Mouse (Mus musculus) midbrain, postnatal 0 days (tissue): Measurements from ENCODE around the gene Foxj2. TPM values are rescaled to one million over a fixed set of nuclear protein-coding genes. Genes with fewer than 3 reads are reported as not detected.

ENCODE experiments used
- ATAC-seq: fragments of 200-750 bp; cut with Nextera tagmentation; 2 replicates; pipeline ENCODE4 v1.8.0; 2017; ENCODE audit warnings: moderate number of reproducible peaks, mild to moderate bottlenecking, moderate TSS enrichment, moderate library complexity; ENCODE audit not compliant: low FRiP score
- DNase-seq: peaks from one replicate; pipeline ENCODE4 v3.0.0-alpha.2; 2015; ENCODE audit warnings: low spot score
- H3K27ac ChIP-seq: fragments of 300-500 bp; sonication (generic); 2 replicates; pipeline ENCODE4 v1.5.1; 2014; ENCODE audit warnings: low read depth, mild to moderate bottlenecking, low read length, mixed read lengths
- H3K27me3 ChIP-seq: fragments of 300-500 bp; sonication (generic); 2 replicates; pipeline ENCODE4 v1.6.1; 2014; ENCODE audit warnings: low read length, control low read depth, mixed read lengths; ENCODE audit not compliant: insufficient read depth
- H3K36me3 ChIP-seq: fragments of 300-500 bp; sonication (generic); 2 replicates; pipeline ENCODE4 v1.6.1; 2014; ENCODE audit warnings: low read length, control low read depth, mixed read lengths; ENCODE audit not compliant: insufficient read depth
- H3K4me1 ChIP-seq: fragments of 300-500 bp; sonication (generic); 2 replicates; pipeline ENCODE4 v1.6.1; 2014; ENCODE audit warnings: mild to moderate bottlenecking, control low read depth, antibody characterized with exemption, low read length, mixed read lengths; ENCODE audit not compliant: insufficient read depth
- H3K4me2 ChIP-seq: fragments of 300-500 bp; sonication (generic); 2 replicates; pipeline ENCODE4 v1.6.1; 2014; ENCODE audit warnings: low read depth, mild to moderate bottlenecking, low read length, mixed read lengths; ENCODE audit not compliant: poor library complexity, severe bottlenecking
- H3K4me3 ChIP-seq: fragments of 300-500 bp; sonication (generic); 2 replicates; pipeline ENCODE4 v1.5.1; 2014; ENCODE audit warnings: low read depth, mild to moderate bottlenecking, low read length, moderate library complexity
- H3K9ac ChIP-seq: fragments of 300-500 bp; sonication (generic); replicated peaks from 2 replicates; pipeline ENCODE4 v1.6.1; 2014; ENCODE audit warnings: mild to moderate bottlenecking, low read length, moderate library complexity, mixed read lengths; ENCODE audit not compliant: poor library complexity, severe bottlenecking
- H3K9me3 ChIP-seq: fragments of 300-500 bp; sonication (generic); 2 replicates; pipeline ENCODE4 v1.6.1; 2016; ENCODE audit warnings: low read length, control low read depth
- CTCF ChIP-seq: IDR thresholded peaks from 2 replicates; pipeline ENCODE4 v1.5.1; 2016; ENCODE audit warnings: antibody characterized with exemption, mild to moderate bottlenecking
- WGBS: fragments of 180-500 bp; shearing (Covaris S2); extraction: QIAGEN DNeasy Blood & Tissue Kit; methylation state at CpG from one replicate; pipeline ENCODE4 v1.1.7; 2014; 5-methylcytosine and 5-hydroxymethylcytosine counted together
- polyA plus RNA-seq: library from polyadenylated mRNA; unstranded; fragments of >200 nt; fragmentation: Nextera tagmentation; extraction: Ambion mirVana; gene quantifications from 2 replicates; pipeline ENCODE4 v1.2.1, GENCODE M21; 2015
- total RNA-seq: library from RNA; depleted of rRNA; stranded (reverse); fragments of >200 nt; gene quantifications from 2 replicates; pipeline ENCODE4 v1.2.3, GENCODE M21; 2014

The Foxj2 gene
- total and polyA plus RNA-seq, 2 experiments from 2014 or later: 8.8 to 27.2 TPM

DNA sequence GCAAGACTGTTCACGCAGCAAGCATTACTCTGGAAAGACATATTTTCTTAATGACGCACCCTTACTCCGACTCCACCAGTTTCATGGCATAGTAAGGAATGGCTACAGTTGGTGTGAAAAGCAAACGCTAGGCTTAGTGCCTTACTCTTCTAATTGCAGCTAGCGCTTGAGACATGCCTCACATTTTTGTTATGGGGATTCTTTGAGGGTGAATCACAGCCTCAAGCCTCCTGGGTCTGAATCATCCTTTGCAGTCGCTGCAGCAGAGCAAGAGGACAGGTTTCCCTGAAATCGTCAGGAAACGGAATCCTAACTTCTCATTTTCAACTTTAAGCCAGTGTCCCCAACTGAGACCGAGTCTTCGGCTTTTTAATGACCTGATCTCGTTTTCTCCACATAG, 50.1 kb downstream of the Foxj2 start:
- ATAC-seq (no peak), DNase-seq (no peak)
- H3K27me3 ChIP-seq: no peaks in the 10 kb centered on the region
- H3K4me1 ChIP-seq: no peaks in the 10 kb centered on the region
- H3K27ac ChIP-seq: no peak overlapping the region
- no peaks in the 10 kb centered on the region for H3K36me3 ChIP-seq
- H3K9me3 ChIP-seq: no peaks in the 10 kb centered on the region
- WGBS: 84% methylated on average over 11 of the region's 11 CpGs
- H3K4me3 ChIP-seq: no peak overlapping the region
- no peak overlapping the region for H3K9ac ChIP-seq
- TF ChIP-seq CTCF: no peak
- H3K4me2 ChIP-seq: no peak overlapping the region

DNA sequence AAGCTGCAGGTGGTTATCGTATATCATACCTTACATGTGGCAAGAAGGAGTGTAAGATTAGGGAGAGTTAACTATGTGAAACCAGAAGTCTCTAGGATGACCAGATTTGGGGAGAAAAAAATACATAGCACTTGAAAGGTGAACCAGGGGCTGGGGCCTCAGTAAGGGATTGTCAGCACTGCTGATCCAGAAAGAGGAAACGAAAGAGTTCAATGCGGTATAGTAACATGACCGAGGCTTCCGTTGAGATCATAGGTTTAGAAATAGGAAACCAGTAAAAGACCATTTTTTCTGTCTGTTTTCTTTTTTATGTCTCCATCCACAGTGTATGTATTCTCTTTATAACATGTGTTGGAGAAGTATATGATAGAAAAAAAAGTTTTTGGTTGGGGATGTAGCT, 53.1 kb downstream of the Foxj2 start:
- Histone ChIP-seq H3K4me3 (no peak overlapping the region), H3K27me3 (no peaks in the 10 kb centered on the region), H3K36me3 (peaks cover 5% of the 10 kb centered on the region; the same call in 1 of the 2 replicates), H3K9me3 (no peaks in the 10 kb centered on the region), H3K4me1 (0 out of 2 replicates have a peak, but pooled peaks cover 4% of the 10 kb centered on the region), H3K4me2 (no peak overlapping the region), H3K9ac (no peak overlapping the region), H3K27ac (no peak overlapping the region)
- DNase-seq (no peak), ATAC-seq (no peak)
- WGBS: 97% methylated on average over 5 of the region's 5 CpGs
- TF ChIP-seq CTCF: no peak

DNA sequence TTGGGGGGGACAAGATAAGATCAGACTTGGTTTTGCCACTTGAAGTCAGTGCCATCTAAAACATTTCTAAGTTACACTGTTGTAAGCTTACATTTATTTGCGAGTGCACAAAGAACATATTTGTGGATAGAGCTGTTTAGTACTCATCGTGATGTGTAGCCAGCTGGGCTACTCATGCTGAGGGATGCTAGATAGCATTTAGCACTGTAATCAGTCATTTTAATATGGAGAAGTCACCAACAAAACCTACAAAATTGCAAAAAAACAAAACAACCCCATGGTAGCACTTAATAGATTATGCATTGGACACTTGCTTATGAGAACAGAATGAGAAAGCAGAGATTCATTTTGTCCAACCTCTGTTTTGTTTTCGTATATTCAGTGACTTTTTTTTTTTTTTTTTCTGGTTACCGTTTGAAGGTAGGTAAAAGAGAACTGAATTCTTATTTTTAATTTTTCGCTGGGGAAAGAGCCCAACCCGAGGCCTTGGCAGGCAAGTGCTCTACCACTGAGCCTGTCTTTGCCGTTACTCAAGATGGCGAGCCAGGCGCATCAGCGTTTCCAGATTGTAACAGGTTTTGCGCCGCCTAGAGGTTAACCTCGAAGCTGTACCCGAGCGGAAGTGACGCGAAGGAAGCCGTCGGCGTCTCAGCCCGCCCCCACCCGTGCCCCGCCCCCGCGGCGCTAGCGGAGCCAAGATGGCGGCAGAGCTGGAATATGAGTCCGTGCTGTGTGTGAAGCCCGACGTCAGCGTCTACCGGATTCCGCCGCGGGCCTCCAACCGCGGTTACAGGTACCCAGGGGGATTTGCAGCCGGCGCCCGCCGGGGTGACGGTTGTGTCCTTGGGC, 54.4 kb downstream of the Foxj2 start, which contains the start of gene Necap1:
Necap1 (plus strand) TSS at position 604 of the 849 bp plus-strand sequence.
- no peaks in the 10 kb centered on the region for H3K27me3 ChIP-seq
- H3K4me2 ChIP-seq: peak within 1 kb of the TSS; percentile 53
- DNase-seq (peak; percentile 99), ATAC-seq (peak; percentile 98)
- 8% methylated on average over 43 of the region's 43 CpGs for WGBS
- H3K9me3 ChIP-seq: no peaks in the 10 kb centered on the region
- H3K36me3 ChIP-seq: peaks cover 9% of the 10 kb centered on the region
- H3K4me1 ChIP-seq: 0 out of 2 replicates have a peak, but pooled peaks cover 4% of the 10 kb centered on the region
- peak within 1 kb of the TSS; percentile 74 for H3K4me3 ChIP-seq
- H3K9ac ChIP-seq: peak within 1 kb of the TSS; percentile 81
- peak within 1 kb of the TSS; percentile 77 for H3K27ac ChIP-seq
- TF ChIP-seq CTCF: peak; percentile 90

- peak; percentile 64 for DNase-seq
- peak overlapping the region; percentile 74 for H3K4me3 ChIP-seq
- peak; percentile 89 for ATAC-seq
- peak overlapping the region; percentile 77 for H3K27ac ChIP-seq
- peaks cover 9% of the 10 kb centered on the region for H3K36me3 ChIP-seq
- H3K4me1 ChIP-seq: 0 out of 2 replicates have a peak, but pooled peaks cover 4% of the 10 kb centered on the region
- no peak for TF ChIP-seq CTCF
- 0% methylated on average over 31 of the region's 31 CpGs for WGBS
- peak overlapping the region; percentile 53 for H3K4me2 ChIP-seq
- no peaks in the 10 kb centered on the region for H3K9me3 ChIP-seq
- H3K9ac ChIP-seq: peak overlapping the region; percentile 81
- no peaks in the 10 kb centered on the region for H3K27me3 ChIP-seq
Measured at GRCm38 (mm10) chr6:122874720-122875389, 55.1 kb downstream of the Foxj2 start.

DNA sequence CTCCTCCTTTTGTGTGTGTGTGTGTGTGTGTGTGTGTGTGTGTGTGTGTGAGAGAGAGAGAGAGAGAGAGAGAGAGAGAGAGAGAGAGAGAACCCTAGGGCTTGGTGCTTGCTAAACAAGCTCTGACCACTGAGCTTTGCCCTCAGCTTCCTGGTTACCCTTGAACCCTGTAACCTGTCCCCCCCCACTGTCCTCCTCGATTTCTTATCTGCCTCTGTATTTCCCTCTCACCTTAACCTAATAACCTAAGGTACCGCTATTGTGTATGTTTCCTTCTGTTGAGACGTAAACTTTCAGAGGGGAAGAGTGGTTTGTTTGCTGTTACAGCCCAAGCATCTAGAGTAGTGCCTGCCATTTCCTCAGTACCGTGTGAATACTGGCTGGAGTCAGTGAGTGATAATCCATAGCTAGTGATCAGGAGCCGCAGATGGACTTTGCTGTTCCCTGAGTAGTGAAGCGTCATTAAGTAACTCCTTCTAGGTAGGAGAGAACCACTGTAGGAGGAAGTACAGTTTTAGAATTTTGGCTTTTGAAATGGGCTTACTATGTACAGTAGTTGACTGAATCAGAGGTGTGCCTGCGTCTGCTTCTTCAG, 59.5 kb downstream of the Foxj2 start:
- no peaks in the 10 kb centered on the region for H3K9me3 ChIP-seq
- H3K36me3 ChIP-seq: peaks cover 44% of the 10 kb centered on the region
- H3K27ac ChIP-seq: no peak overlapping the region
- no peaks in the 10 kb centered on the region for H3K27me3 ChIP-seq
- 94% methylated on average over 7 of the region's 7 CpGs for WGBS
- no peak overlapping the region for H3K9ac ChIP-seq
- TF ChIP-seq CTCF: no peak
- H3K4me1 ChIP-seq: 0 out of 2 replicates have a peak, but pooled peaks cover 4% of the 10 kb centered on the region
- DNase-seq (no peak), ATAC-seq (no peak)
- no peak overlapping the region for H3K4me2 ChIP-seq
- H3K4me3 ChIP-seq: no peak overlapping the region
